In the genomic region with DNA sequence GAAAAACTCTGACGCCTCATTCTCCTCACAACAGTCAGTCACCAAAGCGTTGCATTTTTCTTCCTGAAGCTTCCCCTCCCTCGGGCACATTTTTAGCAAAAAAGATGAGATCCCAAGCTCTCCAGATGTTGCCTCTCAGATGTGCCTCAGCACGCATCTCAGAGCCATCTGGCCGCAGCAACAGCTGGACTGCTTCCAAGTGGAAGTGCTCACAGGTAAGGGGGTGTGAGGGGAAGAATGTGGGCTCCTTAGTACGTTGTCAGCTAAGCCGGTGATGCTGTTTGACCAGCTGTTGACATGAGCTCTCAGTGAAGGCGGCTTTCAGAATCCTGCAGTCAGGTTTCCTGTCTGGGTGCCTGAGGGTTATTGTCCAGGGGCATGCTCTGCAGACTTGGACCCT, we compare ENCODE assay signal across 15 mouse cellular contexts. TPM values are rescaled to one million over a fixed set of nuclear protein-coding genes. Genes with fewer than 3 reads are reported as not detected.
DNase-seq lines count a peak whose midpoint lies in the region; ATAC-seq and TF ChIP-seq lines count a peak whose summit lies in the region.
"Had no signal": no experiment of that assay in that cellular context is flagged by ENCODE, and none has a peak within 500 bp of the region (broad histone marks: within the 10 kb centered on the region; RNA-seq: fewer than 3 reads in every experiment).

No protein-coding gene starts in this region.

- H3K27me3 ChIP-seq in hindbrain, embryonic 13.5 days, result no peaks in the 10 kb centered on the region
- no peaks in the 10 kb centered on the region for H3K27me3 ChIP-seq in hindbrain, embryonic 11.5 days (ENCODE audit: control insufficient read depth, insufficient read depth, low read length)
- H3K27me3 ChIP-seq in midbrain, embryonic 11.5 days (ENCODE audit: control insufficient read depth, insufficient read depth, low read length), result no peaks in the 10 kb centered on the region
- no peaks in the 10 kb centered on the region for H3K27me3 ChIP-seq in midbrain, embryonic 10.5 days (ENCODE audit: low read depth, poor library complexity, severe bottlenecking)
- no peaks in the 10 kb centered on the region for H3K27me3 ChIP-seq in hindbrain, postnatal 0 days (ENCODE audit: insufficient read depth, low read length)
- no peaks in the 10 kb centered on the region for H3K27me3 ChIP-seq in forebrain, embryonic 15.5 days
- H3K27me3 ChIP-seq: heart, embryonic 15.5 days; liver, embryonic 13.5 days had no signal

- no peak overlapping the region for H3K4me2 ChIP-seq in hindbrain, embryonic 13.5 days
- no peak overlapping the region for H3K4me2 ChIP-seq in hindbrain, embryonic 11.5 days (replicated peaks; ENCODE audit: low read depth, low read length)
- no peak overlapping the region for H3K4me2 ChIP-seq in midbrain, embryonic 11.5 days
- H3K4me2 ChIP-seq in hindbrain, postnatal 0 days (ENCODE audit: low read depth, low read length), result no peak overlapping the region
- H3K4me2 ChIP-seq in forebrain, embryonic 15.5 days (replicated peaks), result no peak overlapping the region
- H3K4me2 ChIP-seq: heart, embryonic 15.5 days; liver, embryonic 13.5 days had no signal

- H3K4me1 ChIP-seq in hindbrain, embryonic 13.5 days (replicated peaks), result peaks cover 3% of the 10 kb centered on the region; the same call in 1 of the 2 replicates
- H3K4me1 ChIP-seq in hindbrain, embryonic 11.5 days (replicated peaks; ENCODE audit: control insufficient read depth, insufficient read depth, low read length), result no peaks in the 10 kb centered on the region
- H3K4me1 ChIP-seq in midbrain, embryonic 11.5 days (ENCODE audit: control insufficient read depth, insufficient read depth, low read length), result no peaks in the 10 kb centered on the region
- no peaks in the 10 kb centered on the region for H3K4me1 ChIP-seq in midbrain, embryonic 10.5 days
- H3K4me1 ChIP-seq in cortical plate, adult 2 months (ENCODE audit: control insufficient read depth, insufficient read depth, low read length), result no peaks in the 10 kb centered on the region
- no peaks in the 10 kb centered on the region for H3K4me1 ChIP-seq in hindbrain, postnatal 0 days (ENCODE audit: insufficient read depth, low read length)
- H3K4me1 ChIP-seq in forebrain, embryonic 15.5 days, result no peaks in the 10 kb centered on the region
- H3K4me1 ChIP-seq: heart, embryonic 15.5 days; liver, embryonic 13.5 days had no signal

- peak; percentile 52; the same call in 1 of the 2 replicates for ATAC-seq in hindbrain, embryonic 13.5 days (ENCODE audit: low FRiP score)
- ATAC-seq in hindbrain, embryonic 11.5 days (ENCODE audit: low FRiP score), result no peak
- ATAC-seq in midbrain, embryonic 11.5 days (ENCODE audit: low FRiP score), result no peak
- peak; percentile 44; the same call in 1 of the 2 replicates for ATAC-seq in hindbrain, postnatal 0 days
- ATAC-seq in megakaryocyte-erythroid progenitor cell, adult 5-6 weeks (replicated peaks; ENCODE audit: low FRiP score, low TSS enrichment, poor library complexity, severe bottlenecking), result no peak
- no peak for ATAC-seq in forebrain, embryonic 15.5 days (replicated peaks)

- no peak overlapping the region for H3K27ac ChIP-seq in hindbrain, embryonic 13.5 days
- H3K27ac ChIP-seq in hindbrain, embryonic 11.5 days (ENCODE audit: low read depth, low read length), result no peak overlapping the region
- no peak overlapping the region for H3K27ac ChIP-seq in midbrain, embryonic 11.5 days (ENCODE audit: low read depth, low read length)
- H3K27ac ChIP-seq in midbrain, embryonic 10.5 days (replicated peaks), result no peak overlapping the region
- H3K27ac ChIP-seq in cortical plate, adult 2 months (ENCODE audit: insufficient read depth, low read length), result peak overlapping the region; percentile 72; the same call in 1 of the 2 replicates
- H3K27ac ChIP-seq in hindbrain, postnatal 0 days, result no peak overlapping the region
- no peak overlapping the region for H3K27ac ChIP-seq in forebrain, embryonic 15.5 days (replicated peaks)
- H3K27ac ChIP-seq: gastrocnemius, adult 2 months; heart, embryonic 15.5 days; liver, embryonic 13.5 days had no signal

- no peak overlapping the region for H3K4me3 ChIP-seq in hindbrain, embryonic 13.5 days
- no peak overlapping the region for H3K4me3 ChIP-seq in hindbrain, embryonic 11.5 days (ENCODE audit: low read depth, low read length)
- H3K4me3 ChIP-seq in midbrain, embryonic 11.5 days (ENCODE audit: low read depth, low read length), result no peak overlapping the region
- no peak overlapping the region for H3K4me3 ChIP-seq in midbrain, embryonic 10.5 days
- H3K4me3 ChIP-seq in cortical plate, adult 2 months (ENCODE audit: insufficient read depth, low read length), result 0 out of 2 replicates have a peak overlapping the region, but pooled peaks have one; percentile 5
- no peak overlapping the region for H3K4me3 ChIP-seq in hindbrain, postnatal 0 days (ENCODE audit: low read length)
- no peak overlapping the region for H3K4me3 ChIP-seq in forebrain, embryonic 15.5 days
- H3K4me3 ChIP-seq: gastrocnemius, adult 2 months; heart, embryonic 15.5 days; liver, embryonic 13.5 days had no signal

- 70% methylated on average over 8 of the region's 8 CpGs for WGBS in hindbrain, embryonic 13.5 days
- 64% methylated on average over 8 of the region's 8 CpGs for WGBS in hindbrain, embryonic 11.5 days
- 72% methylated on average over 8 of the region's 8 CpGs for WGBS in midbrain, embryonic 11.5 days
- WGBS in midbrain, embryonic 10.5 days, result 74% methylated on average over 8 of the region's 8 CpGs
- 46% methylated on average over 8 of the region's 8 CpGs for whole genome bisulfite sequencing in hindbrain, postnatal 0 days
- 66% methylated on average over 8 of the region's 8 CpGs for WGBS in forebrain, embryonic 15.5 days

- no peak for TF ChIP-seq CTCF in cortical plate, adult 2 months (IDR thresholded peaks at IDR 0.05; ENCODE audit: extremely low read depth, insufficient read depth, low read length)
- TF ChIP-seq CTCF in hindbrain, postnatal 0 days (IDR thresholded peaks at IDR 0.05; ENCODE audit: low read depth), result no peak

- H3K9me3 ChIP-seq in hindbrain, embryonic 13.5 days, result no peaks in the 10 kb centered on the region
- no peaks in the 10 kb centered on the region for H3K9me3 ChIP-seq in hindbrain, embryonic 11.5 days (ENCODE audit: control insufficient read depth, low read length)
- no peaks in the 10 kb centered on the region for H3K9me3 ChIP-seq in midbrain, embryonic 11.5 days (ENCODE audit: control insufficient read depth, low read length)
- no peaks in the 10 kb centered on the region for H3K9me3 ChIP-seq in midbrain, embryonic 10.5 days (replicated peaks)
- H3K9me3 ChIP-seq in hindbrain, postnatal 0 days (ENCODE audit: low read length), result no peaks in the 10 kb centered on the region
- no peaks in the 10 kb centered on the region for H3K9me3 ChIP-seq in forebrain, embryonic 15.5 days
- H3K9me3 ChIP-seq: heart, embryonic 15.5 days; liver, embryonic 13.5 days had no signal

- H3K36me3 ChIP-seq in hindbrain, embryonic 13.5 days, result no peaks in the 10 kb centered on the region
- no peaks in the 10 kb centered on the region for H3K36me3 ChIP-seq in hindbrain, embryonic 11.5 days (ENCODE audit: control insufficient read depth, insufficient read depth, low read length)
- no peaks in the 10 kb centered on the region for H3K36me3 ChIP-seq in midbrain, embryonic 11.5 days (ENCODE audit: control insufficient read depth, insufficient read depth, low read length)
- H3K36me3 ChIP-seq in midbrain, embryonic 10.5 days, result no peaks in the 10 kb centered on the region
- H3K36me3 ChIP-seq in hindbrain, postnatal 0 days (ENCODE audit: insufficient read depth, low read length), result no peaks in the 10 kb centered on the region
- no peaks in the 10 kb centered on the region for H3K36me3 ChIP-seq in forebrain, embryonic 15.5 days
- H3K36me3 ChIP-seq: heart, embryonic 15.5 days; liver, embryonic 13.5 days had no signal

- DNase-seq in hindbrain, embryonic 11.5 days (ENCODE audit: low spot score), result no peak
- DNase-seq in midbrain, embryonic 11.5 days (ENCODE audit: low spot score, missing footprints), result peak; percentile 64
- DNase-seq in midbrain, embryonic 10.5 days (ENCODE audit: low spot score), result no peak
- peak; percentile 36 for DNase-seq in hindbrain, postnatal 0 days (ENCODE audit: low spot score)
- DNase-seq: adrenal gland, postnatal 10 days; cerebellum, adult 18-20 months; gastrocnemius, adult 2 months; kidney, adult 2 months; kidney, postnatal 25 days; liver, embryonic 13.5 days had no signal

- H3K9ac ChIP-seq in hindbrain, embryonic 13.5 days, result no peak overlapping the region
- no peak overlapping the region for H3K9ac ChIP-seq in hindbrain, embryonic 11.5 days (ENCODE audit: low read depth, low read length)
- no peak overlapping the region for H3K9ac ChIP-seq in midbrain, embryonic 11.5 days (ENCODE audit: low read length)
- H3K9ac ChIP-seq in hindbrain, postnatal 0 days (replicated peaks; ENCODE audit: low read length), result no peak overlapping the region
- H3K9ac ChIP-seq in forebrain, embryonic 15.5 days (replicated peaks), result no peak overlapping the region
- H3K9ac ChIP-seq: heart, embryonic 15.5 days; liver, embryonic 13.5 days had no signal

- no peak for TF ChIP-seq POLR2A in cortical plate, adult 2 months (IDR thresholded peaks at IDR 0.05; ENCODE audit: extremely low read depth, insufficient read depth, low read length)

RNA-seq across cellular contexts. Expression of a gene that starts 58.2 kb away (rescaled TPM):
- polyA plus RNA-seq in hindbrain, embryonic 13.5 days (2015; fragmentation: Nextera tagmentation; extraction: Ambion mirVana), result 7.0 and 7.2 TPM in 2 replicates
- polyA plus RNA-seq in hindbrain, embryonic 11.5 days (2014; fragmentation: Nextera tagmentation; extraction: Ambion mirVana), result 10.9 and 12.3 TPM in 2 replicates
- 9.3 and 10.2 TPM in 2 replicates for polyA plus RNA-seq in midbrain, embryonic 11.5 days (2014; fragmentation: Nextera tagmentation; extraction: Ambion mirVana)
- 11.0 and 13.1 TPM in 2 replicates for polyA plus RNA-seq in midbrain, embryonic 10.5 days (2016; fragmentation: Nextera tagmentation; extraction: Ambion mirVana)
- 4.5 and 5.0 TPM in 2 replicates for polyA plus RNA-seq in cortical plate, adult 2 months (2012; rRNA removed)
- 9.4 and 13.5 TPM in 2 replicates for total RNA-seq in hindbrain, postnatal 0 days (2014; rRNA removed)
- polyA plus RNA-seq in hindbrain, postnatal 0 days (2015; fragmentation: Nextera tagmentation; extraction: Ambion mirVana), result 7.5 and 8.0 TPM in 2 replicates
- 3.3 and 3.4 TPM in 2 replicates for total RNA-seq in megakaryocyte-erythroid progenitor cell, adult 5-6 weeks (2014; fragmentation: Nextera tagmentation)
- 1.5 and 6.1 TPM in 2 replicates for total RNA-seq in megakaryocyte-erythroid progenitor cell, adult 5-6 weeks (2017)
- polyA plus RNA-seq in forebrain, embryonic 15.5 days (2015; fragmentation: Nextera tagmentation; extraction: Ambion mirVana), result 4.0 and 5.1 TPM in 2 replicates

Comparison
In these comparisons a context has a peak if more than half of its experiments do, and no peak if none do; other contexts are left out.
1. ATAC-seq: peak in hindbrain, embryonic 13.5 days (single experiment) and hindbrain, postnatal 0 days (single experiment); none in hindbrain, embryonic 11.5 days (single experiment), midbrain, embryonic 11.5 days (single experiment), megakaryocyte-erythroid progenitor cell, adult 5-6 weeks (single experiment) and forebrain, embryonic 15.5 days (single experiment).
2. DNase-seq: peak in midbrain, embryonic 11.5 days (single experiment) and hindbrain, postnatal 0 days (single experiment); none in hindbrain, embryonic 11.5 days (single experiment) and midbrain, embryonic 10.5 days (single experiment).